Mouse (Mus musculus) forebrain, postnatal 0 days (tissue): ENCODE measurements at regions not wholly inside any gene's neighbourhood (a gene's known extent, or its start where the extent isn't known, plus 50 kb on each side); places are given as distances from the start of the nearest gene placed in this dataset.
A peak's percentile ranks its signal among the peaks of the same experiment; 100 is the strongest.
"Not testable (repeated sequence)": the region's sequence is repeated elsewhere in the genome, so short reads cannot be mapped to it uniquely, and the experiment has no call there.

Source experiments
- ATAC-seq: fragments of 200-750 bp; cut with Nextera tagmentation; 2 replicates; pipeline ENCODE4 v1.8.0; 2017; ENCODE audit warnings: mild to moderate bottlenecking, moderate library complexity
- DNase-seq: peaks from one replicate; pipeline ENCODE4 v3.0.0-alpha.2; 2015
- H3K27ac ChIP-seq: fragments of 300-500 bp; sonication (generic); 2 replicates; pipeline ENCODE4 v1.5.1; 2014; ENCODE audit warnings: low read depth, mild to moderate bottlenecking, antibody characterized with exemption, low read length, moderate library complexity, mixed read lengths
- H3K27me3 ChIP-seq: fragments of 300-500 bp; sonication (generic); 2 replicates; pipeline ENCODE4 v1.6.1; 2014; ENCODE audit warnings: mild to moderate bottlenecking, low read length, mixed read lengths; ENCODE audit not compliant: insufficient read depth
- H3K36me3 ChIP-seq: fragments of 300-500 bp; sonication (generic); 2 replicates; pipeline ENCODE4 v1.6.1; 2014; ENCODE audit warnings: mild to moderate bottlenecking, moderate library complexity; ENCODE audit not compliant: insufficient read depth
- H3K4me1 ChIP-seq: fragments of 300-500 bp; sonication (generic); 2 replicates; pipeline ENCODE4 v1.6.1; 2014; ENCODE audit warnings: antibody characterized with exemption; ENCODE audit not compliant: insufficient read depth
- H3K4me2 ChIP-seq: fragments of 300-500 bp; sonication (generic); 2 replicates; pipeline ENCODE4 v1.6.1; 2014; ENCODE audit warnings: low read depth, mild to moderate bottlenecking, moderate library complexity
- H3K4me3 ChIP-seq: fragments of 300-500 bp; sonication (generic); 2 replicates; pipeline ENCODE4 v1.5.1; 2014; ENCODE audit warnings: low read depth, low read length, mixed read lengths
- H3K9ac ChIP-seq: fragments of 300-500 bp; sonication (generic); 2 replicates; pipeline ENCODE4 v1.6.1; 2014; ENCODE audit warnings: mild to moderate bottlenecking
- H3K9me3 ChIP-seq: fragments of 300-500 bp; sonication (generic); 2 replicates; pipeline ENCODE4 v1.6.1; 2016; ENCODE audit warnings: low read length
- CTCF ChIP-seq: sonication (generic); IDR thresholded peaks from 2 replicates; pipeline ENCODE4 v1.5.1; 2016; ENCODE audit warnings: antibody characterized with exemption, control low read depth, low read depth
- WGBS: fragments of 180-500 bp; shearing (Covaris S2); extraction: QIAGEN DNeasy Blood & Tissue Kit; methylation state at CpG from one replicate; pipeline ENCODE4 v1.1.7; 2014; 5-methylcytosine and 5-hydroxymethylcytosine counted together

- no peaks in the 10 kb centered on the region for H3K36me3 ChIP-seq
- WGBS: 80% methylated on average over 10 of the region's 10 CpGs
- no peak overlapping the region for H3K27ac ChIP-seq
These were observed 231.4 kb downstream of the Adgrg6 start for GRCm38 (mm10) chr10:14314004-14314581.

GRCm38 (mm10) chr10:14312959-14313358 lies 232.5 kb downstream of the Adgrg6 start:
- H3K4me2 ChIP-seq: no peak overlapping the region
- ATAC-seq: no peak

More at GRCm38 (mm10) chr10:14314004-14314581, 231.4 kb downstream of the Adgrg6 start:
- TF ChIP-seq CTCF: no peak
- Histone ChIP-seq H3K4me2 (no peak overlapping the region), H3K9me3 (no peaks in the 10 kb centered on the region), H3K4me3 (no peak overlapping the region), H3K4me1 (0 out of 2 replicates have a peak, but pooled peaks cover 5% of the 10 kb centered on the region), H3K9ac (no peak overlapping the region), H3K27me3 (no peaks in the 10 kb centered on the region)
- no peak for DNase-seq
- ATAC-seq: no peak

GRCm38 (mm10) chr10:14311962-14312361 lies 233.5 kb downstream of the Adgrg6 start:
- ATAC-seq (no peak), DNase-seq (no peak)
- Histone ChIP-seq H3K4me1 (0 out of 2 replicates have a peak, but pooled peaks cover 5% of the 10 kb centered on the region), H3K36me3 (no peaks in the 10 kb centered on the region), H3K4me3 (no peak overlapping the region), H3K4me2 (no peak overlapping the region), H3K9me3 (no peaks in the 10 kb centered on the region), H3K27me3 (no peaks in the 10 kb centered on the region), H3K9ac (no peak overlapping the region), H3K27ac (no peak overlapping the region)
- no peak for TF ChIP-seq CTCF
- 88% methylated on average over 3 of the region's 3 CpGs for WGBS

More at GRCm38 (mm10) chr10:14312959-14313358, 232.5 kb downstream of the Adgrg6 start:
- H3K27me3 ChIP-seq: no peaks in the 10 kb centered on the region
- no peak for DNase-seq
- no peaks in the 10 kb centered on the region for H3K9me3 ChIP-seq
- no peak overlapping the region for H3K9ac ChIP-seq
- TF ChIP-seq CTCF: no peak
- 76% methylated on average over 4 of the region's 4 CpGs for WGBS
- H3K27ac ChIP-seq: no peak overlapping the region
- H3K4me3 ChIP-seq: no peak overlapping the region
- H3K4me1 ChIP-seq: 0 out of 2 replicates have a peak, but pooled peaks cover 5% of the 10 kb centered on the region
- no peaks in the 10 kb centered on the region for H3K36me3 ChIP-seq

- no peaks in the 10 kb centered on the region for H3K9me3 ChIP-seq
- no peak overlapping the region for H3K4me2 ChIP-seq
- no peak for TF ChIP-seq CTCF
- no peaks in the 10 kb centered on the region for H3K36me3 ChIP-seq
- WGBS: 45% methylated on average over 3 of the region's 3 CpGs
- DNase-seq (no peak), ATAC-seq (peak; percentile 43; the same call in 1 of the 2 replicates)
- no peak overlapping the region for H3K27ac ChIP-seq
- no peak overlapping the region for H3K4me3 ChIP-seq
- no peak overlapping the region for H3K9ac ChIP-seq
- H3K4me1 ChIP-seq: no peaks in the 10 kb centered on the region
- no peaks in the 10 kb centered on the region for H3K27me3 ChIP-seq
These were observed 238.6 kb downstream of the Adgrg6 start for GRCm38 (mm10) chr10:14306811-14307210.

GRCm38 (mm10) chr10:14303476-14303875 lies 242.0 kb downstream of the Adgrg6 start:
- no peak overlapping the region for H3K4me3 ChIP-seq
- DNase-seq (no peak), ATAC-seq (no peak)
- H3K27ac ChIP-seq: no peak overlapping the region
- no peak overlapping the region for H3K9ac ChIP-seq
- no peaks in the 10 kb centered on the region for H3K4me1 ChIP-seq
- no peaks in the 10 kb centered on the region for H3K27me3 ChIP-seq
- H3K9me3 ChIP-seq: no peaks in the 10 kb centered on the region
- TF ChIP-seq CTCF: no peak
- H3K36me3 ChIP-seq: no peaks in the 10 kb centered on the region
- H3K4me2 ChIP-seq: no peak overlapping the region

- no peaks in the 10 kb centered on the region for H3K36me3 ChIP-seq
- no peak overlapping the region for H3K9ac ChIP-seq
- ATAC-seq (no peak), DNase-seq (no peak)
- WGBS: 87% methylated on average over 4 of the region's 4 CpGs
- no peaks in the 10 kb centered on the region for H3K4me1 ChIP-seq
- H3K9me3 ChIP-seq: no peaks in the 10 kb centered on the region
- H3K27ac ChIP-seq: no peak overlapping the region
- H3K4me2 ChIP-seq: no peak overlapping the region
- no peak overlapping the region for H3K4me3 ChIP-seq
- H3K27me3 ChIP-seq: no peaks in the 10 kb centered on the region
- TF ChIP-seq CTCF: no peak
These were observed 249.3 kb downstream of the Adgrg6 start for GRCm38 (mm10) chr10:14296147-14296546.

- not testable (repeated sequence) for DNase-seq, H3K9me3 ChIP-seq, H3K27me3 ChIP-seq, H3K9ac ChIP-seq, H3K4me2 ChIP-seq, H3K4me1 ChIP-seq, H3K4me3 ChIP-seq, ATAC-seq, H3K27ac ChIP-seq, H3K36me3 ChIP-seq
- WGBS: 79% methylated on average over 8 of the region's 8 CpGs
These were observed 252.8 kb downstream of the Adgrg6 start for GRCm38 (mm10) chr10:14292701-14293100.
